Mouse (Mus musculus): ENCODE measurements around the gene Gm28047.

DNA sequence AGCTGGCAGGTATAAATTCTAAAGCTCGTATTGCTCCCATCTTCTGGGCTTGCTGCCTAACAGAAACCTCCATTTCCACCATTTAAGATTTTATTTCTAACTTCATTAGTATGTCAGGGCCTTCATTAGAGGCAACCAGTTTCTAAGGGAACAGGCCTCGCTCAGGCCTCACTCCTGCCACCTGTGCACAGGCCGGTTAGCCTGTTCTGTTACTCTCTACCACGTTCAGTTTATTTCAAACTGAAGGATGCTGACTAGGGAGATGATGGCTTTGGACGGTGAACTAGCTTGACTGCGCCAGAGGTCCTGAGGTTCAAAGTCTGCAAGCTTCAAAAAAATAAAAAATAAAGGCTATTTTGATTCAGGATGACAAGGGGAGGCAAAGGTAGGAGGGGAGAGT, 45.4 kb upstream of the Gm28047 start:
- TF ChIP-seq CTCF (IDR thresholded peaks at IDR 0.05) (no peak), EP300 (IDR thresholded peaks at IDR 0.05; ENCODE audit: insufficient read depth, low read depth, low read length) (no peak)
